Mouse (Mus musculus) left cerebral cortex, adult 8-10 months (tissue): Measurements from ENCODE around the gene Tmprss11a. TPM values are rescaled to one million over a fixed set of nuclear protein-coding genes. Genes with fewer than 3 reads are reported as not detected.

ENCODE experiments used
- DNase-seq, 2 experiments: peaks; one replicate each; pipeline ENCODE4 v3.0.0; 2022; ENCODE audit warnings: low spot score in 2 of 2
- total RNA-seq, 4 experiments: library from RNA; stranded (reverse); gene quantifications; 2 replicates each; pipeline ENCODE4 v1.2.4; 2022

Gene Tmprss11a
- total RNA-seq: under 1 TPM in 1 of 4 experiments, not detected in 3; 0.46 TPM

GRCm38 (mm10) chr5:86468890-86469289 is at the start of gene Tmprss11a:
Gene Tmprss11a (minus strand): TSS chr5:86468990.
- no peak for DNase-seq

GRCm38 (mm10) chr5:86518500-86518899 is 49.7 kb upstream of the Tmprss11a start, which contains the start of gene Tmprss11g:
Gene Tmprss11g (minus strand): TSS chr5:86518600.
- no peak for DNase-seq

- no peak for DNase-seq
Measured at GRCm38 (mm10) chr5:86511538-86511937, 42.7 kb upstream of the Tmprss11a start.

GRCm38 (mm10) chr5:86493453-86493852 is 24.7 kb upstream of the Tmprss11a start:
- DNase-seq: no peak

- DNase-seq: no peak
Measured at GRCm38 (mm10) chr5:86482562-86482961, 13.8 kb upstream of the Tmprss11a start.

- DNase-seq: no peak
Measured at GRCm38 (mm10) chr5:86482031-86482430, 13.2 kb upstream of the Tmprss11a start.

- DNase-seq: no peak
Measured at GRCm38 (mm10) chr5:86473859-86474258, 5.1 kb upstream of the Tmprss11a start.

- no peak for DNase-seq
Measured at GRCm38 (mm10) chr5:86439306-86439705, 29.5 kb downstream of the Tmprss11a start.

- peak in 1 of 2 experiments; percentile 6 for DNase-seq
Measured at GRCm38 (mm10) chr5:86438548-86438947, 30.2 kb downstream of the Tmprss11a start.

- no peak for DNase-seq
Measured at GRCm38 (mm10) chr5:86432697-86433096, 36.1 kb downstream of the Tmprss11a start.

- DNase-seq: no peak
Measured at GRCm38 (mm10) chr5:86431096-86431495, 37.7 kb downstream of the Tmprss11a start.

GRCm38 (mm10) chr5:86421323-86422028 is 47.3 kb downstream of the Tmprss11a start:
- no peak for DNase-seq

GRCm38 (mm10) chr5:86419494-86419893 is 49.3 kb downstream of the Tmprss11a start:
- no peak for DNase-seq

- DNase-seq: no peak
Measured at GRCm38 (mm10) chr5:86414280-86414679, 54.5 kb downstream of the Tmprss11a start.

GRCm38 (mm10) chr5:86410815-86411214 is 58.0 kb downstream of the Tmprss11a start:
- no peak for DNase-seq

- DNase-seq: no peak
Measured at GRCm38 (mm10) chr5:86407941-86408340, 60.8 kb downstream of the Tmprss11a start.

- no peak for DNase-seq
Measured at GRCm38 (mm10) chr5:86407191-86407590, 61.6 kb downstream of the Tmprss11a start.

GRCm38 (mm10) chr5:86373320-86373719 is 95.5 kb downstream of the Tmprss11a start, which contains the start of gene Tmprss11d:
Gene Tmprss11d (minus strand): TSS chr5:86373420.
- no peak for DNase-seq

Other genes starting within 250 kb of the Tmprss11a start
- not detected for gene Tmprss11c, start 179.7 kb downstream of the Tmprss11a start, total RNA-seq
- gene Tmprss11d, start 95.6 kb downstream of the Tmprss11a start, total RNA-seq: not detected
- not detected for gene Tmprss11g, start 49.6 kb upstream of the Tmprss11a start, total RNA-seq
- gene Tmprss11f, start 163.4 kb upstream of the Tmprss11a start, total RNA-seq: not detected
- not detected for gene Tmprss11b, start 207.4 kb upstream of the Tmprss11a start, total RNA-seq